42 mouse cellular contexts compared by ENCODE assay signal in the genomic region with DNA sequence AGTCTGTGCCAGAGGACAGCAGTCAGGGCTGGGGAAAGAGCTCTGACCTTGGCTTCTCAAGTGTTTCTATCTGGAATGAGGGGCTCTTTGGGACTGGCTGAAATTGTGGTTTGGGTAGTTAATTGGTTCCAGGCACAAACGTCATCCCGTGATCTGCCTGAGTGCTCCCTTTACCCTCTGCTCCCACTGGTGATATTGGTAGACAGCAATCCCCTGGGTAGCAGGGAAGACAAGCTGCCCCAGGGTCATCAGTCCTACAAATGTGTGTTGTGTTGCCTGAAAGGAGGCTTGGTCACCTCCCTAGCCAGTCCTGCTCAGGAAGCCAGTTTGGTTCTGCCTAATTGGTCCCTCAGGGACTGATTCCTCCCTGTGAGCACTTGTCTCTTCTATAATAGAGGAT. TPM values are rescaled to one million over a fixed set of nuclear protein-coding genes. Genes with fewer than 3 reads are reported as not detected.
"Had no signal": no experiment of that assay in that cellular context is flagged by ENCODE, and none has a peak within 500 bp of the region (broad histone marks: within the 10 kb centered on the region; RNA-seq: fewer than 3 reads in every experiment).

Olfr527 (plus strand) TSS at position 301 of the 400 bp plus-strand sequence.

- H3K4me3 ChIP-seq: gastrocnemius, adult 2 months; heart, adult 2 months; heart, embryonic 13.5 days; heart, embryonic 15.5 days; hindbrain, embryonic 10.5 days; hindbrain, embryonic 13.5 days; hindbrain, embryonic 15.5 days; kidney, embryonic 15.5 days; limb, embryonic 13.5 days; limb, embryonic 15.5 days; liver, embryonic 12.5 days had no signal

- H3K9ac ChIP-seq: heart, embryonic 13.5 days; heart, embryonic 15.5 days; hindbrain, embryonic 13.5 days; hindbrain, embryonic 15.5 days; kidney, embryonic 15.5 days; limb, embryonic 13.5 days; limb, embryonic 15.5 days; liver, embryonic 12.5 days; liver, embryonic 14.5 days had no signal

- H3K36me3 ChIP-seq: heart, embryonic 13.5 days; heart, embryonic 15.5 days; hindbrain, embryonic 10.5 days; hindbrain, embryonic 13.5 days; hindbrain, embryonic 15.5 days; kidney, embryonic 15.5 days; limb, embryonic 13.5 days; limb, embryonic 15.5 days; liver, embryonic 12.5 days had no signal

- H3K9me3 ChIP-seq: heart, embryonic 15.5 days; hindbrain, embryonic 10.5 days; hindbrain, embryonic 13.5 days; hindbrain, embryonic 15.5 days; kidney, embryonic 15.5 days; limb, embryonic 13.5 days; limb, embryonic 15.5 days; liver, embryonic 12.5 days had no signal

- DNase-seq: gastrocnemius, adult 2 months; gastrocnemius, postnatal 10 days; gastrocnemius, postnatal 25 days; heart, adult 2 months; heart, postnatal 14 days; heart, postnatal 4 days; kidney, adult 11 months; kidney, adult 2 months; kidney, adult 9 months; kidney, postnatal 14 days; kidney, postnatal 36 days; layer of hippocampus, adult 9-11 months; layer of hippocampus, postnatal 36 days; left cerebral cortex, postnatal 4 days had no signal

- H3K27ac ChIP-seq: gastrocnemius, adult 2 months; heart, adult 2 months; heart, embryonic 13.5 days; heart, embryonic 15.5 days; hindbrain, embryonic 10.5 days; hindbrain, embryonic 13.5 days; hindbrain, embryonic 15.5 days; hindbrain, postnatal 0 days; kidney, embryonic 15.5 days; kidney, postnatal 0 days; limb, embryonic 13.5 days; limb, embryonic 15.5 days; liver, embryonic 12.5 days; liver, embryonic 14.5 days had no signal

- ATAC-seq: hindbrain, postnatal 0 days; intestine, embryonic 16.5 days; liver, embryonic 12.5 days had no signal

- H3K4me1 ChIP-seq: heart, embryonic 13.5 days; heart, embryonic 15.5 days; hindbrain, embryonic 10.5 days; hindbrain, embryonic 13.5 days; hindbrain, embryonic 15.5 days; kidney, embryonic 15.5 days; limb, embryonic 13.5 days; limb, embryonic 15.5 days; liver, embryonic 12.5 days had no signal

- H3K4me2 ChIP-seq: heart, embryonic 11.5 days; heart, embryonic 13.5 days; heart, embryonic 15.5 days; hindbrain, embryonic 13.5 days; hindbrain, embryonic 15.5 days; kidney, embryonic 15.5 days; limb, embryonic 13.5 days; limb, embryonic 15.5 days; liver, embryonic 12.5 days had no signal

- H3K27me3 ChIP-seq: heart, embryonic 13.5 days; heart, embryonic 15.5 days; hindbrain, embryonic 13.5 days; hindbrain, embryonic 15.5 days; kidney, embryonic 15.5 days; limb, embryonic 13.5 days; limb, embryonic 15.5 days; liver, embryonic 12.5 days had no signal

RNA-seq across cellular contexts. Expression of gene Olfr527, which starts in this region (rescaled TPM):
- total RNA-seq: gastrocnemius, adult 2 months; gastrocnemius, postnatal 10 days; gastrocnemius, postnatal 25 days; gastrocnemius, postnatal 4 days; granulocyte monocyte progenitor cell, adult 5-6 weeks; heart, adult 2 months; heart, postnatal 14 days; heart, postnatal 4 days; hindbrain, postnatal 0 days; layer of hippocampus, adult 18-20 months; layer of hippocampus, adult 8-10 months; layer of hippocampus, postnatal 14 days; layer of hippocampus, postnatal 36 days; left cerebral cortex, adult 18-20 months; left cerebral cortex, adult 8-10 months; left cerebral cortex, postnatal 10 days; left cerebral cortex, postnatal 25 days; left cerebral cortex, postnatal 4 days; liver, adult 2 months had no signal
- polyA plus RNA-seq: heart, adult 2 months; heart, embryonic 11.5 days; heart, embryonic 13.5 days; heart, embryonic 15.5 days; heart, postnatal 0 days; hindbrain, embryonic 10.5 days; hindbrain, embryonic 13.5 days; hindbrain, embryonic 15.5 days; hindbrain, postnatal 0 days; intestine, embryonic 14.5 days; intestine, embryonic 16.5 days; kidney, adult 2 months; kidney, embryonic 15.5 days; kidney, postnatal 0 days; large intestine, adult 2 months; limb, embryonic 11.5 days; limb, embryonic 13.5 days; limb, embryonic 15.5 days; liver, adult 2 months; liver, embryonic 12.5 days; liver, embryonic 14.5 days had no signal
